Mouse (Mus musculus): ENCODE measurements around the gene Gm17304. TPM values are rescaled to one million over a fixed set of nuclear protein-coding genes. Genes with fewer than 3 reads are reported as not detected.

Gene Gm17304
- polyA plus RNA-seq, 1 experiment from 2014 or later = not detected

Other genes starting within 250 kb of the Gm17304 start
- not detected in 2 replicates for gene Barhl2, start 150.9 kb upstream of the Gm17304 start, polyA plus RNA-seq (2015; fragmentation: Nextera tagmentation; extraction: Ambion mirVana)
- gene Zfp644, start 88.2 kb downstream of the Gm17304 start, polyA plus RNA-seq (2015; fragmentation: Nextera tagmentation; extraction: Ambion mirVana) = 51.9 and 54.2 TPM in 2 replicates

Measured in stomach, embryonic 15.5 days (tissue).